Mouse (Mus musculus): Measurements from ENCODE around the gene Nedd1. TPM values are rescaled to one million over a fixed set of nuclear protein-coding genes. Genes with fewer than 3 reads are reported as not detected.

Gene Nedd1
- polyA plus RNA-seq (2015; fragmentation: Nextera tagmentation; extraction: Ambion mirVana): 52.3 TPM in 2 replicates

DNA sequence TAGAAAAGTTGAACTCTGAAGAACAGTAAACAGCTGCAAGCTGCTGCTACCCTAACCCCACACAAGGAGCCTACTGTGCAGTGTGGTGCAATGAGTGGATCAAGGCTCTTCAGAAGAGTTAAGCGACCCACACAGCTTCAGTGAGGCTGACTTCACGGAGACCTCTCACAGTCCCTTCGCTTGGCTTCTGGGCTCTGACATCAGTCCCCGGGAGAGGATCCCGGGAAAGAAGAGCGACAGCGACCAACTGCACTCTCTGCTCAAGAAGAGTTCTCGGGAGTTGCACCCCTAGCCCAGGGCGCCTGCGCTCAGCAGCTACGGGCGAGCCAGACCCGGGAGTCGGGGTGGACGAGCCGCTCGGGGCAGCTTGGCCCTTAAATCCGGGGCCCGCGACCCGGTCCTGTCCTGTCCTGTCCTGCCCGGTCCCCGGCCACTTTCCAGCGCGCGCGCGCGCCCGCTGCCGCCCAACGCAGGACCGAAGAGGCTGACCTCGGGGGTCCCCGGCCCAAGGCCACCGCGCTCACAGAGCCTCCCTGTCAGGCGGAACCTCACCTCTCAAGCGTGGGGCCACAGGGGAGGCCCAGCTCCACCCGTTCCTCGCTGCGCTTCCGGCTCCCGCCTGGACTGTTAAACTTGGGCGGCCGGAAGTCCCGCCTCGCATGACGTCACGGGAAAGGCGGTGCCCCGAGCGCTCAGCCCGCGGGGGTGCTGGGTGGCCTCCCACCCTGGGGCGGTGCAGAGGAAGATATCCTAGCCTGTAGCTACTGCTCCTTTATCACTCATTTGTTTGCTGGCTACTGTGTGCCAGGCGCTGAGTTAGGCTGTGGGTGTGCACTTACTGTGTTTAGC lies at the start of gene Nedd1:
Nedd1 (minus strand) TSS at position 650 of the 849 bp plus-strand sequence.
- Histone ChIP-seq H3K9ac (peak within 1 kb of the TSS; percentile 94), H3K4me2 (peak within 1 kb of the TSS; percentile 68), H3K4me1 (0 out of 2 replicates have a peak, but pooled peaks cover 10% of the 10 kb centered on the region), H3K27me3 (no peaks in the 10 kb centered on the region), H3K9me3 (no peaks in the 10 kb centered on the region), H3K27ac (peak within 1 kb of the TSS; percentile 91), H3K36me3 (peaks cover 4% of the 10 kb centered on the region; the same call in 1 of the 2 replicates), H3K4me3 (peak within 1 kb of the TSS; percentile 82)
- under 1% methylated on average over 57 of the region's 57 CpGs for WGBS
- peak; percentile 99 for ATAC-seq (ENCODE audit: borderline replicate concordance, extremely low read depth, low FRiP score, low TSS enrichment)

DNA sequence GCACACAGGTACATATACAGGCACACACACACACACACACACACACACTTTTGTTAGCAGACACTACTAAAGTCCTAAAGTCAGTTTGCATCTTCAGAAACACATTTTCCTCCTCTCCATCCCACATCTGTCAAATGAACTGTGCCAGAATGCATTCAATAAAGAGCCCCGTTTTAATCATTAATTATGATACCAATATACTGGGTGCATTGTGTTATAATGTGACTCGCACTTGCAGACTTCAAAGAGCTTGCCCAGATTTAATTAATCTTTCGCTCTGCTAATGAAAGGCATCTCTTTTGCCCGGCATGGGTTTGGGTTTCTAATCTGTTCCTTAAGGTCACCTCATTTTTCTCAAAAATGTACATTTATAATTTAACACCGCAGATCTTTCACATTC lies 32.1 kb upstream of the Nedd1 start:
- no peak for ATAC-seq (ENCODE audit: borderline replicate concordance, extremely low read depth, low FRiP score, low TSS enrichment)

DNA sequence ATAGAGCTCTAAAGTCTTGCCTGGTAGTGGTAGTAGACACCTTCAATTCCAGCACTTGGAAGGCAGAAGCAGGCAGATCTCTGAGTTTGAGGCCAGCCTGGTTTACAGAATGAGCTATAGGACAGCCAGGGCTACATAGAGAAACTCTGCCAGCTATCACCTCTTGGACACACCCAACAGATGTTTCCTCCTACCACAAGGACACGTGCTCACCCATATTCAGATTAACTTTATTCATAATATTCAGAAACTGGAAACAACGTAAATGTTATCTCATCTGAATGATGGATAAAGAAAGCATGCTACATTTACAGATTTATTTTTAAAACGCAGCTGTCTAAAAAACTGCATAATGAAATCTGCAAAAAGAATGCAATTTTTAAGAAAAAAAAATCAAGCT lies 8.1 kb upstream of the Nedd1 start:
- Histone ChIP-seq H3K4me1 (no peaks in the 10 kb centered on the region), H3K27ac (no peak overlapping the region), H3K4me2 (no peak overlapping the region), H3K27me3 (no peaks in the 10 kb centered on the region), H3K9ac (no peak overlapping the region), H3K36me3 (no peaks in the 10 kb centered on the region), H3K9me3 (no peaks in the 10 kb centered on the region), H3K4me3 (no peak overlapping the region)
- 78% methylated on average over 3 of the region's 3 CpGs for WGBS
- no peak for ATAC-seq (ENCODE audit: borderline replicate concordance, extremely low read depth, low FRiP score, low TSS enrichment)

More for the DNA sequence above, 32.1 kb upstream of the Nedd1 start:
- Histone ChIP-seq H3K4me1 (no peaks in the 10 kb centered on the region), H3K4me2 (no peak overlapping the region), H3K9me3 (no peaks in the 10 kb centered on the region), H3K27ac (no peak overlapping the region), H3K4me3 (no peak overlapping the region), H3K36me3 (no peaks in the 10 kb centered on the region), H3K27me3 (no peaks in the 10 kb centered on the region), H3K9ac (no peak overlapping the region)
- WGBS: 81% methylated on average over 5 of the region's 5 CpGs

- WGBS: 60% methylated on average over 3 of the region's 3 CpGs
- ATAC-seq (ENCODE audit: borderline replicate concordance, extremely low read depth, low FRiP score, low TSS enrichment): no peak
- no peak overlapping the region for H3K9ac ChIP-seq
- no peak overlapping the region for H3K4me3 ChIP-seq
- H3K4me2 ChIP-seq: no peak overlapping the region
- H3K36me3 ChIP-seq: no peaks in the 10 kb centered on the region
- H3K4me1 ChIP-seq: no peaks in the 10 kb centered on the region
- no peak overlapping the region for H3K27ac ChIP-seq
- H3K27me3 ChIP-seq: no peaks in the 10 kb centered on the region
- no peaks in the 10 kb centered on the region for H3K9me3 ChIP-seq
Measured at GRCm38 (mm10) chr10:92728723-92729122, 6.5 kb upstream of the Nedd1 start.

GRCm38 (mm10) chr10:92722620-92722988 lies 384 bp upstream of the Nedd1 start:
- no peak for ATAC-seq (ENCODE audit: borderline replicate concordance, extremely low read depth, low FRiP score, low TSS enrichment)
- Histone ChIP-seq H3K4me3 (peak overlapping the region; percentile 82), H3K36me3 (peaks cover 4% of the 10 kb centered on the region; the same call in 1 of the 2 replicates), H3K4me2 (peak overlapping the region; percentile 68), H3K27ac (peak overlapping the region; percentile 91), H3K4me1 (0 out of 2 replicates have a peak, but pooled peaks cover 10% of the 10 kb centered on the region), H3K9me3 (no peaks in the 10 kb centered on the region), H3K27me3 (no peaks in the 10 kb centered on the region), H3K9ac (peak overlapping the region; percentile 94)
- WGBS: 25% methylated on average over 5 of the region's 5 CpGs

GRCm38 (mm10) chr10:92699032-92699431 lies 23.2 kb downstream of the Nedd1 start:
- Histone ChIP-seq H3K36me3 (peaks cover 40% of the 10 kb centered on the region), H3K9ac (no peak overlapping the region), H3K27ac (no peak overlapping the region), H3K9me3 (no peaks in the 10 kb centered on the region), H3K4me2 (no peak overlapping the region), H3K4me1 (no peaks in the 10 kb centered on the region), H3K27me3 (no peaks in the 10 kb centered on the region), H3K4me3 (no peak overlapping the region)
- 76% methylated on average over 6 of the region's 6 CpGs for WGBS
- ATAC-seq (ENCODE audit: borderline replicate concordance, extremely low read depth, low FRiP score, low TSS enrichment): no peak

GRCm38 (mm10) chr10:92675056-92675455 lies 47.2 kb downstream of the Nedd1 start:
- Histone ChIP-seq H3K4me1 (no peaks in the 10 kb centered on the region), H3K9me3 (no peaks in the 10 kb centered on the region), H3K27ac (no peak overlapping the region), H3K9ac (no peak overlapping the region), H3K4me2 (no peak overlapping the region), H3K36me3 (no peaks in the 10 kb centered on the region), H3K27me3 (no peaks in the 10 kb centered on the region), H3K4me3 (no peak overlapping the region)
- ATAC-seq (ENCODE audit: borderline replicate concordance, extremely low read depth, low FRiP score, low TSS enrichment): no peak
- WGBS: 87% methylated on average over 4 of the region's 4 CpGs

- WGBS: 85% methylated on average over 4 of the region's 4 CpGs
- H3K36me3 ChIP-seq: no peaks in the 10 kb centered on the region
- H3K4me1 ChIP-seq: no peaks in the 10 kb centered on the region
- no peak overlapping the region for H3K9ac ChIP-seq
- H3K27ac ChIP-seq: no peak overlapping the region
- H3K4me2 ChIP-seq: no peak overlapping the region
- no peaks in the 10 kb centered on the region for H3K27me3 ChIP-seq
- no peak for ATAC-seq (ENCODE audit: borderline replicate concordance, extremely low read depth, low FRiP score, low TSS enrichment)
- H3K9me3 ChIP-seq: no peaks in the 10 kb centered on the region
- H3K4me3 ChIP-seq: no peak overlapping the region
Measured at GRCm38 (mm10) chr10:92671906-92672305, 50.3 kb downstream of the Nedd1 start.

DNA sequence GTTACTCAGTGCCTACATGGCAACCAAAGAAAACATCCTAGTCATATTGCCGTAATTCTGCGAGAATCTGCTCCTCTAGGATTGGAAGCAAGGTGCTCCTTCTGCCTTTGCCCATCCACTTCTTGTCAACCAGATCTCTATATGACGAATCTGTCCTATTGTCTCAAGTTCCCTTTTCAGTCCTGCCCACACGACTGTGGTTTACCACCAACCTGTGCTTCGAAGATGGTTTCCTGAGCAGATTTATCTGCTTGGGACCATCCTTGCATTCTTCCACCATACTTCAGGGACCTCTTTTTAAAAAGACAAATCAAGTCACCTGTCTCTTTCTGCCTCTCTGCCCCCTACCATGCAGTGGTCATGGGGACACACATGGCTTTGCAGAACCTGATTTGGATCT lies 56.9 kb downstream of the Nedd1 start:
- no peaks in the 10 kb centered on the region for H3K27me3 ChIP-seq
- H3K4me1 ChIP-seq: no peaks in the 10 kb centered on the region
- no peak overlapping the region for H3K27ac ChIP-seq
- no peak for ATAC-seq (ENCODE audit: borderline replicate concordance, extremely low read depth, low FRiP score, low TSS enrichment)
- no peak overlapping the region for H3K4me3 ChIP-seq
- H3K4me2 ChIP-seq: no peak overlapping the region
- H3K9me3 ChIP-seq: no peaks in the 10 kb centered on the region
- WGBS: 83% methylated on average over 5 of the region's 5 CpGs
- no peak overlapping the region for H3K9ac ChIP-seq
- H3K36me3 ChIP-seq: no peaks in the 10 kb centered on the region

DNA sequence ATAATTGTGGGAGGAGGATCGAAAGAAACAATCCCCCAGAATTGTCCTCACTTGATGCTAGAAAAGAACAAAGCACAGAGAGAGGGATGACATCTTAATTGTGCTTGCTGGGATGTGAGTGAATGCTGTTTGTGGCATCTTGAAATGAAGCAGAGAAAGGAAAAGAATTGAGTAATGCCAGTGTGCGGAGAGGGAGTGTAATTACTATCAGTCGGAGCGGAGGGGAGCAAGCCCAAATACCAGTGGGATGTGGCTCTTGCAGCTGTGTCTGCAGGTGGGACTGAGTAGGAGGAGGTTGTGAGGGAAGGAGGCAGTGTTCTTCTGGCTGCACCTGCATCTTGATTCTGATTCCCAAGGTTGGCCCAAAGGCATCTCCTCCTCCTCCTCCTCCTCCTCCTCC lies 69.0 kb downstream of the Nedd1 start:
- no peak overlapping the region for H3K9ac ChIP-seq
- ATAC-seq (ENCODE audit: borderline replicate concordance, extremely low read depth, low FRiP score, low TSS enrichment): no peak

GRCm38 (mm10) chr10:92652399-92652920 lies 69.8 kb downstream of the Nedd1 start:
- Histone ChIP-seq H3K4me3 (no peak overlapping the region), H3K9ac (no peak overlapping the region), H3K4me2 (no peak overlapping the region), H3K27ac (no peak overlapping the region), H3K27me3 (no peaks in the 10 kb centered on the region), H3K4me1 (no peaks in the 10 kb centered on the region), H3K9me3 (no peaks in the 10 kb centered on the region), H3K36me3 (no peaks in the 10 kb centered on the region)
- ATAC-seq (ENCODE audit: borderline replicate concordance, extremely low read depth, low FRiP score, low TSS enrichment): no peak
- 38% methylated on average over 3 of the region's 3 CpGs for WGBS

More for the DNA sequence above, 69.0 kb downstream of the Nedd1 start:
- no peaks in the 10 kb centered on the region for H3K27me3 ChIP-seq
- no peaks in the 10 kb centered on the region for H3K9me3 ChIP-seq
- WGBS: 73% methylated on average over 4 of the region's 4 CpGs
- no peak overlapping the region for H3K4me2 ChIP-seq
- H3K27ac ChIP-seq: no peak overlapping the region
- H3K4me1 ChIP-seq: no peaks in the 10 kb centered on the region
- H3K4me3 ChIP-seq: no peak overlapping the region
- H3K36me3 ChIP-seq: no peaks in the 10 kb centered on the region

DNA sequence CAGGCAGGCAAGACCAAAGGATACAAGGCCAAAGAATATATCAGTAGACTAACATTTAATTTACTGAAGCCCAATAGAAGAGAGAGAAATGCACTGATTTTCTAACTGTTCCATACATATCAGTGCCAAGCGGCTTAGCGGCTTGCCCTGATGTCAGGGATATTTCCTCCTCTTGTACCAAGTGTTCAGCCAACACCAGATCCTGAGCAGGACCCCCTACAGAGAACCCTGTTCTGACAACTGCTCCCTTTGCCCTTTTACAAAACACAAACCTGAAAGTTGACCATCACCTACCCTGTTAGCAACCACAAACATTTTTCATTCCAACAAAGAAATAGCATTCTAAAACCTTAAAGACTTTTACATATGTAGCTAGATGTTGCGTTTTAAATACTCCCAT lies 71.0 kb downstream of the Nedd1 start:
- Histone ChIP-seq H3K27me3 (no peaks in the 10 kb centered on the region), H3K36me3 (no peaks in the 10 kb centered on the region), H3K4me2 (no peak overlapping the region), H3K27ac (no peak overlapping the region), H3K9ac (no peak overlapping the region), H3K4me1 (no peaks in the 10 kb centered on the region), H3K4me3 (no peak overlapping the region), H3K9me3 (no peaks in the 10 kb centered on the region)
- no peak for ATAC-seq (ENCODE audit: borderline replicate concordance, extremely low read depth, low FRiP score, low TSS enrichment)
- 90% methylated on average over 3 of the region's 3 CpGs for WGBS

All from lung, embryonic 15.5 days (tissue).